21 mouse cellular contexts compared by ENCODE assay signal in genomic region chr1:18190714-18191712, GRCm38 (mm10). TPM values are rescaled to one million over a fixed set of nuclear protein-coding genes. Genes with fewer than 3 reads are reported as not detected.
DNase-seq lines count a peak whose midpoint lies in the region; ATAC-seq lines count a peak whose summit lies in the region.
"Had no signal": no experiment of that assay in that cellular context is flagged by ENCODE, and none has a peak within 500 bp of the region (broad histone marks: within the 10 kb centered on the region; RNA-seq: fewer than 3 reads in every experiment).

No protein-coding gene starts in this region.

- H3K4me3 ChIP-seq in heart, embryonic 11.5 days (ENCODE audit: low read depth, low read length): no peak overlapping the region
- no peak overlapping the region for H3K4me3 ChIP-seq in forebrain, embryonic 13.5 days
- no peak overlapping the region for H3K4me3 ChIP-seq in hindbrain, embryonic 15.5 days
- H3K4me3 ChIP-seq in neural tube, embryonic 15.5 days (replicated peaks): no peak overlapping the region
- H3K4me3 ChIP-seq: embryonic facial prominence, embryonic 10.5 days; erythroblast, embryonic 14.5 days; heart, embryonic 15.5 days; layer of hippocampus, adult 2 months; midbrain, embryonic 12.5 days; neural tube, embryonic 12.5 days had no signal

- H3K9ac ChIP-seq in heart, embryonic 11.5 days (ENCODE audit: low read depth, low read length): no peak overlapping the region
- no peak overlapping the region for H3K9ac ChIP-seq in forebrain, embryonic 13.5 days
- H3K9ac ChIP-seq in hindbrain, embryonic 15.5 days: no peak overlapping the region
- H3K9ac ChIP-seq in neural tube, embryonic 15.5 days (replicated peaks): no peak overlapping the region
- H3K9ac ChIP-seq: heart, embryonic 15.5 days; midbrain, embryonic 12.5 days; neural tube, embryonic 12.5 days had no signal

- no peak overlapping the region for H3K4me2 ChIP-seq in heart, embryonic 11.5 days
- H3K4me2 ChIP-seq in forebrain, embryonic 13.5 days: no peak overlapping the region
- no peak overlapping the region for H3K4me2 ChIP-seq in hindbrain, embryonic 15.5 days
- H3K4me2 ChIP-seq in neural tube, embryonic 15.5 days: no peak overlapping the region
- H3K4me2 ChIP-seq: heart, embryonic 15.5 days; midbrain, embryonic 12.5 days; neural tube, embryonic 12.5 days had no signal

- ATAC-seq in heart, embryonic 11.5 days (replicated peaks; ENCODE audit: insufficient number of reproducible peaks, low FRiP score, low TSS enrichment): no peak
- ATAC-seq in forebrain, embryonic 13.5 days: peak; percentile 84
- peak; percentile 77 for ATAC-seq in hindbrain, embryonic 15.5 days (ENCODE audit: low FRiP score, low read depth)
- peak; percentile 70 for ATAC-seq in neural tube, embryonic 15.5 days (ENCODE audit: low FRiP score)

- no peaks in the 10 kb centered on the region for H3K27me3 ChIP-seq in heart, embryonic 11.5 days (ENCODE audit: control insufficient read depth, insufficient read depth, low read length)
- no peaks in the 10 kb centered on the region for H3K27me3 ChIP-seq in forebrain, embryonic 13.5 days
- H3K27me3 ChIP-seq in hindbrain, embryonic 15.5 days: no peaks in the 10 kb centered on the region
- H3K27me3 ChIP-seq in neural tube, embryonic 15.5 days (replicated peaks): no peaks in the 10 kb centered on the region
- H3K27me3 ChIP-seq: heart, embryonic 15.5 days; midbrain, embryonic 12.5 days; neural tube, embryonic 12.5 days had no signal

- no peaks in the 10 kb centered on the region for H3K9me3 ChIP-seq in heart, embryonic 11.5 days (replicated peaks; ENCODE audit: control insufficient read depth, low read length)
- H3K9me3 ChIP-seq in forebrain, embryonic 13.5 days (replicated peaks): no peaks in the 10 kb centered on the region
- H3K9me3 ChIP-seq in hindbrain, embryonic 15.5 days: no peaks in the 10 kb centered on the region
- no peaks in the 10 kb centered on the region for H3K9me3 ChIP-seq in neural tube, embryonic 15.5 days (replicated peaks)
- H3K9me3 ChIP-seq: embryonic facial prominence, embryonic 10.5 days; heart, embryonic 15.5 days; midbrain, embryonic 12.5 days; neural tube, embryonic 12.5 days had no signal

- H3K27ac ChIP-seq in heart, embryonic 11.5 days (ENCODE audit: low read depth, low read length): no peak overlapping the region
- peak overlapping the region; percentile 68 for H3K27ac ChIP-seq in forebrain, embryonic 13.5 days
- no peak overlapping the region for H3K27ac ChIP-seq in hindbrain, embryonic 15.5 days (replicated peaks)
- H3K27ac ChIP-seq in neural tube, embryonic 15.5 days (replicated peaks): no peak overlapping the region
- H3K27ac ChIP-seq: embryonic facial prominence, embryonic 10.5 days; heart, embryonic 15.5 days; layer of hippocampus, adult 2 months; midbrain, embryonic 12.5 days; neural tube, embryonic 12.5 days had no signal

- DNase-seq in heart, adult 11 months: peak; percentile 70
- no peak for DNase-seq in spleen, adult 18-20 months
- DNase-seq in lung, postnatal 36 days: no peak
- DNase-seq: cerebellum, adult 8-10 months; thymus, postnatal 25 days had no signal

- H3K4me1 ChIP-seq in heart, embryonic 11.5 days (ENCODE audit: control insufficient read depth, insufficient read depth, low read length): no peaks in the 10 kb centered on the region
- peaks cover 22% of the 10 kb centered on the region for H3K4me1 ChIP-seq in forebrain, embryonic 13.5 days
- peaks cover 11% of the 10 kb centered on the region for H3K4me1 ChIP-seq in hindbrain, embryonic 15.5 days (replicated peaks)
- H3K4me1 ChIP-seq in neural tube, embryonic 15.5 days: peaks cover 9% of the 10 kb centered on the region
- H3K4me1 ChIP-seq: embryonic facial prominence, embryonic 10.5 days; heart, embryonic 15.5 days; neural tube, embryonic 12.5 days had no signal

- no peaks in the 10 kb centered on the region for H3K36me3 ChIP-seq in heart, embryonic 11.5 days (ENCODE audit: control insufficient read depth, insufficient read depth, low read length)
- no peaks in the 10 kb centered on the region for H3K36me3 ChIP-seq in forebrain, embryonic 13.5 days (ENCODE audit: poor library complexity, severe bottlenecking)
- H3K36me3 ChIP-seq in hindbrain, embryonic 15.5 days: no peaks in the 10 kb centered on the region
- H3K36me3 ChIP-seq in neural tube, embryonic 15.5 days: no peaks in the 10 kb centered on the region
- H3K36me3 ChIP-seq: embryonic facial prominence, embryonic 10.5 days; heart, embryonic 15.5 days; midbrain, embryonic 12.5 days; neural tube, embryonic 12.5 days had no signal

- 4% methylated on average over 1 of the region's 1 CpGs for WGBS in heart, embryonic 11.5 days (ENCODE audit: insufficient replicate concordance)
- WGBS in forebrain, embryonic 13.5 days: 0% methylated on average over 1 of the region's 1 CpGs
- 0% methylated on average over 1 of the region's 1 CpGs for WGBS in hindbrain, embryonic 15.5 days
- 5% methylated on average over 1 of the region's 1 CpGs for WGBS in neural tube, embryonic 15.5 days

RNA-seq across cellular contexts. Expression of gene Crisp4, which starts 45.3 kb away (rescaled TPM):
- not detected in 2 replicates for polyA plus RNA-seq in heart, embryonic 11.5 days (2014; fragmentation: Nextera tagmentation; extraction: Ambion mirVana)
- not detected in 2 replicates for polyA plus RNA-seq in forebrain, embryonic 13.5 days (2015; fragmentation: Nextera tagmentation; extraction: Ambion mirVana)
- polyA plus RNA-seq in hindbrain, embryonic 15.5 days (2015; fragmentation: Nextera tagmentation; extraction: Ambion mirVana): not detected in 2 replicates
- polyA plus RNA-seq in neural tube, embryonic 15.5 days (2015; fragmentation: Nextera tagmentation; extraction: Ambion mirVana): not detected in 2 replicates
- polyA plus RNA-seq: C2C12; embryonic facial prominence, embryonic 10.5 days; heart, embryonic 15.5 days; kidney, embryonic 14.5 days; limb, embryonic 14.5 days; liver, embryonic 16.5 days; midbrain, embryonic 12.5 days; neural tube, embryonic 12.5 days; spleen, adult 2 months; stomach, embryonic 16.5 days had no signal

RNA-seq across cellular contexts. Expression of gene Defb18, which starts 46.2 kb away (rescaled TPM):
- polyA plus RNA-seq in heart, embryonic 11.5 days (2014; fragmentation: Nextera tagmentation; extraction: Ambion mirVana): not detected in 2 replicates
- polyA plus RNA-seq in forebrain, embryonic 13.5 days (2015; fragmentation: Nextera tagmentation; extraction: Ambion mirVana): not detected in 2 replicates
- polyA plus RNA-seq in hindbrain, embryonic 15.5 days (2015; fragmentation: Nextera tagmentation; extraction: Ambion mirVana): not detected in 2 replicates
- not detected in 2 replicates for polyA plus RNA-seq in neural tube, embryonic 15.5 days (2015; fragmentation: Nextera tagmentation; extraction: Ambion mirVana)
- polyA plus RNA-seq: C2C12; embryonic facial prominence, embryonic 10.5 days; erythroblast, embryonic 14.5 days; heart, embryonic 15.5 days; kidney, embryonic 14.5 days; limb, embryonic 14.5 days; liver, embryonic 16.5 days; midbrain, embryonic 12.5 days; neural tube, embryonic 12.5 days; spleen, adult 2 months; stomach, embryonic 16.5 days had no signal
